Mouse (Mus musculus): ENCODE data around the gene Dock8.
"Not testable (repeated sequence)": the region's sequence is repeated elsewhere in the genome, so short reads cannot be mapped to it uniquely, and the experiment has no call there.

Dock8 gene

GRCm38 (mm10) chr19:25000153-25000552, 819 bp downstream of the Dock8 start:
- peak; percentile 18 for DNase-seq

- DNase-seq, result no peak
These were observed 2.7 kb downstream of the Dock8 start for GRCm38 (mm10) chr19:25002032-25002431.

DNA sequence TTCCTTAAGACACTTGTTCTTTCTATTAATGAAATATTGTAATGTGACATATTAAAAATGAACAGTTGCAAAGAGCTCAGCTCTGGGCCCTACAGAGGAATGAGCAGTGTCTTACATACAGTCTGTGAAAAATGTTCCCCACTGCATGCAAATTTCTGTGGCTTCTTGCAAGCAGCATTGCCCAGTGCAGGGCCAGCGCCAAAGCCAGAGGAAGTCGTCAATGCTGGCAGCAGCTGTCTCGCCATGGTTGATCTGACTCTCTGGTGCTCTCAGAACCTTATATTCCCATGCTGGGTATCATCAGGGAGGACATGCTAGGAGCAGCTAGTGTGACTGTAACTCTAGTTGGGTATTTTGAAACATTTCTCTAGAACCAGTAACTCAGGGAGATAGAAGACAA, 3.5 kb downstream of the Dock8 start:
- DNase-seq, result no peak

DNA sequence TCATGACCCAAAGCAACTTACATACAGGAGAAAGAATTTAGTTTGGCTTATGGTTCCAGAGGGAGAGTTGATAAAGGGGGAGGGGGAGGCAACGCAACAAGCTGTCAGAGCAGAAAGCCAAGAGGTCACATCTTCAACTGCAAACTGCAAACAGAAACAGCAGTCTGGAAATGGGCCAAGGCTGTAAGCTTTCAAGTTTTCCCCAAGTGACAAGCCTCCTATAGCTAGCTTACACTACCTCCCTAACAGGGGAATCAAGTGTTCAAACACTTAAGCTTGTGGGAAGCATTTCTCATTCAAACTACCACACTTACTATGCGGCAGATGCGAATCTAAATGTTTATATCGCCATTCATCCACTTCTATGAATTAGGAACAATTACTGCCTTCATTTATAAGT, 4.5 kb downstream of the Dock8 start:
- DNase-seq, result peak; percentile 31

GRCm38 (mm10) chr19:25006686-25007085, 7.4 kb downstream of the Dock8 start:
- no peak for DNase-seq

- no peak for DNase-seq
These were observed 9.2 kb downstream of the Dock8 start for GRCm38 (mm10) chr19:25008509-25008908.

DNA sequence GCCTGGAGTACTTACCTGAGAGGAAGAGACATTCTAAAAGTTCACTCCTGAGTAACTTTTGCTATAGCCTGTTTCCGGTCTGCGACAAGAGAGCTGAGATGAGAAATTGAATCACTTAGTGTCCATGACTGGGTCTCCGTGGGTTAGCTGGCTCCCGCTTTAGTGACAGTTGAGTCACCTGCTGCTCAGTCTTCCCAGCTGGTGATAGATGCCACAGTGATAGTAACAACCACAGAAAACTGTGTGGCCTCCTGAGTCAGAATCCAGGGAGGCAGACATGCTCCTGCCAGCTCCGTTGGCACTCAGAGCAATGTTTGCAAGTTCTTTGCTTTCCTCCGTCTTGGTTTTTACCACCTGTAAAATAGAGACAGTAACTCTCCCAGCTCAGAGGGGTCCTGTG, 23.4 kb downstream of the Dock8 start:
- no peak for DNase-seq

- no peak for DNase-seq
These were observed 32.4 kb downstream of the Dock8 start for GRCm38 (mm10) chr19:25031765-25032164.

DNA sequence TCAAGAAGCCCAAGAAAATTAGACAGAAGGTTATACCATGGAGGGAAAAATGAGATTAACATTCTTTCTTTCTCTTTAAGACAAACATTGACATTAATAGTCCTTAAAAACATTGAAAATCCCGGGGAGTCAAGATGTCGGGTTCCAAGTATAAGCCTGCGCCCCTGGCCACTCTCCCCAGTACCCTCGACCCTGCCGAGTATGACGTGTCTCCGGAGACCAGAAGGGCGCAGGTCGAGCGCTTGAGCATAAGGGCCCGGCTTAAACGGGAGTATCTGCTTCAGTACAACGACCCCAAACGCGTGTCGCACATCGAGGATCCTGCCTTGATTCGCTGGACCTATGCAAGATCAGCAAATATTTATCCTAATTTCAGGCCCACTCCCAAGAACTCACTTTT, 33.7 kb downstream of the Dock8 start:
- not testable (repeated sequence) for DNase-seq

DNA sequence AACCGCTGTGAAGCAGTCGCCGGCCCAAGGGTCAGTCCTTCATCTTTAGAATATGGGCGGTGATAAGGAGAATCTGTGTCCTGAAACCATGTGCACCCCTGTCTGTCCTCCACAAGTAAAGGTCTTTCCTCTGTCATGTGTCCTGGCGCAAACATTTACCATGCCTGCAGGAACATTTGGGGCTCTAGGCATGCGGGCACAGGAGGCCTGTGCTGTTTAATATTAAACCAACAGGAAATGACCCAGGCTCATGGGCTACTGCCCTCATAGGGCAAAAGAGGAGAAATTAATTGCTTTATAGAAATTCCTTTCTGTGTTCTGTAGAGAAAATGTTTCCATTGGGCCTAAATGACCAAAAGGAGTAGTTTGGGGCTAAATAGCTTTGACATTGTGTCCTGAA, 36.5 kb downstream of the Dock8 start:
- no peak for DNase-seq

GRCm38 (mm10) chr19:25036784-25037183, 37.5 kb downstream of the Dock8 start:
- peak; percentile 32 for DNase-seq

- peak; percentile 43 for DNase-seq
These were observed 37.9 kb downstream of the Dock8 start for GRCm38 (mm10) chr19:25037249-25037648.

- DNase-seq, result no peak
These were observed 39.0 kb downstream of the Dock8 start for GRCm38 (mm10) chr19:25038293-25038692.

GRCm38 (mm10) chr19:25041209-25041608, 41.9 kb downstream of the Dock8 start:
- no peak for DNase-seq

GRCm38 (mm10) chr19:25042973-25043372, 43.6 kb downstream of the Dock8 start:
- DNase-seq, result no peak

DNA sequence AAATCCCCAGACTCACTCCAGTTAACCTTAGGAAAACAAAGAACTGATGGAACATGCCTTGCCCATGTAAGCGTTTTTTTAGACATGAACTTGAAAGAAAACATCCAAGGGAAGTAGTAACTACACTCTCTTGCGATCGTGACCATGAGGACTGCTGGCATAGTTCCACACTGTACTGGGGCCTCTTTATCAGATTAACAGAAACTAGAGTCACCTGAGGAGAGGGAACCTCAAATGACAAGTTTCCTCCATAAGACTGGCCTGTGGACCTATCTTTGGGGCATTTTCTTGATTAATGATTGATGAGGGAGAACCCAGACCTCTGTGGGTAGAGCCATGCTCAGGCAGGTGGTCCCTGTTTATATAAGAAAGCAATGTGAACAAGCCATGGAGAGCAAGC, 44.7 kb downstream of the Dock8 start:
- DNase-seq, result no peak

- DNase-seq, result peak; percentile 21
These were observed 53.0 kb downstream of the Dock8 start for GRCm38 (mm10) chr19:25052355-25052754.

DNA sequence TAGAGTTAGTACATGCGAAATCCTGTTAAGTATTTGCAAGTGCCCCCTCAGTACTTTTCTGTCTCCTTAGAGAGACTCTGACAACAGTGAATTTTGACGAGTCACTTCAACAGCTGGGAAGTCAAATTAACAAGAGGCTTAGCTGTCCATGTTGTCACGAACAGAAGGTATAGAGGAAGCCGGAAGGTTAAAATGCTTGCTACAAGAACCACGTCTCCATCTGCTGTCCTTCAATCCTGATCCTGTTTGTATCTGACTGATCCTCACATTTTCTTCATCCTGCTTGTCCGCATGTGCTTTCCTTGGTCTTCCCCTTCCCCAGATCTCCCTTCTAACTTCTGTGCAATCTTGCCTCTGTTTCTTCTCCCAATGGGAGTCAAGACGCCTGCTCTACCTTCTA, 53.8 kb downstream of the Dock8 start:
- no peak for DNase-seq

DNA sequence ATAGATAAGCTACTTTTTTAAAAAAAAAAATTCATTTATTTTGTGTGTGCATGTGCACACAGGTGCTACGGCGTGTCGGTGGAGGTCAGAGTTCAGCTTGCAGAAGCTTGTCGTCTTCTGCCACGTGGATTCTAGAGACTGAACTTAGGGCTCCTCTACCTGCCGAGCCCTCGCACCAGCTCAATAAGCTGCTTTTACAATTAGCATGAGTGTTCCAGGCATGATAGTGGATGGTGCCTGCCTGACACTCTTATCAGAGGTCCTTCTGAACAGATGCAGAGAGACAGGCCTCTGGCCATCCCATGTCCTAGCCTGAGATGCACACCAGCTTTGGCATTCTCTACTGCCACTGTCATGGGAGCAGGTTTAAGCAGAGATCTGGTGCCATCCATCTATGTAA, 55.7 kb downstream of the Dock8 start:
- DNase-seq, result no peak

DNA sequence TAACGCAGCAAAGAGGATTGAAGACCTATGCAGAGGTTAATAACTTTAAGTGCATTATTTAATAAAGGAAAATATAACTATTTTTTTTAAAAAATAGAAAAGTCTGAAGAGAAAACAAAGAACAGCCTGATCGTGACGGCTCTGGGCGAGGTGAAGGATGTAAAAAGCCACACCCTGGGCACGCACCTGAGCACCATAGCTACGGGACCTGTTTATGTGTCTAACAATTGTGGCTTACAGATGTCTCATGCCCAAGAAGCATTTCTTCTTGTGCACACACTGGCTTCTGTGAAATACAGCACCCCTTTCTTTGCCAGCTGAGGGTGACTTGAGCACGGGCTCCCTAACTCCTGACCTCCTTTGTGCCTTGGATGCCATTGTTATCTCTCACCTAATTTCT, 56.2 kb downstream of the Dock8 start:
- no peak for DNase-seq

- no peak for DNase-seq
These were observed 56.9 kb downstream of the Dock8 start for GRCm38 (mm10) chr19:25056224-25056623.

GRCm38 (mm10) chr19:25057826-25058225, 58.5 kb downstream of the Dock8 start:
- no peak for DNase-seq

- no peak for DNase-seq
These were observed 60.6 kb downstream of the Dock8 start for GRCm38 (mm10) chr19:25059847-25060364.

DNA sequence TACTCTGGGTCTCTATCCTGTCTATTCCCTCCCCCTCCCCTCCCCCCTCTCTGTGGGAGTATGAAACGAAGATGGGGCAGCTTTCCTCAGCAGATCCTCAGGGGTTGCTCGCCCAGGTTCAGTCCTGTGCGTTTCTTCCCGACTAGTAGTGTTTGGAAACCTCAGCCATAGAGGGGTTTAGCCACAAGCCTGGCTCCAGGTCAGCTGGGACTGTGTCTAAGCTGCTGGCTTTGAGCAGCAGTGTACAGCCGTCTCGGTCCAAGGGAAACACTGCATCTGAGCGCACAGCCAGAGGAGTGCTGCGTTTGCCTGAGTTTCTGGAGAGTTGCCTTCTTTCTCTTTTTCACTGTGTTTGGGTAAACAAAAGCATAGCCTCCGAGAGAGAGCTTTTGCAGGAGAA, 61.0 kb downstream of the Dock8 start:
- DNase-seq, result peak; percentile 47

- no peak for DNase-seq
These were observed 63.0 kb downstream of the Dock8 start for GRCm38 (mm10) chr19:25062188-25062856.
